In the genomic region with DNA sequence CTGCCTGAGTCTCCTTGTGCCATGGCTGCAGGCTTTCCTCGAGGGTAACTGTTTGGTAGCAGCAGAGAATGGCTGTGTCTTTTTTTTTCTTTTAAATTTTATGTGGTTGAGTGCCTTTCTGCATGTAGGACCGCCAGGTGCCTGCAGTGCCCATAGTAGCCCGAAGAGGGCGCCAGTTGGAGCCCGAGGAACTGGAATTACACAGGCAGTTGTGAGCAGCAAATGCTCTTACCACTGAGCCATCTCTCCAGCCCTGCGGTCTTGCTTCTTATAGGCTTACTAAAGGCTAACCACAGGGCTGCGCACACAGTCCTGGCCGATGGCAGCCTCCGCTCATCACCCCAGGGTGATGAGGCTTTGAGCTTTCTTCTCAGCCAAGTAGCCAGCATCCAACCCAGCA, we compare ENCODE assay signal across 15 mouse cellular contexts. TPM values are rescaled to one million over a fixed set of nuclear protein-coding genes. Genes with fewer than 3 reads are reported as not detected.
A peak's percentile ranks its signal among the peaks of the same experiment; 100 is the strongest.
DNase-seq lines count a peak whose midpoint lies in the region; ATAC-seq and TF ChIP-seq lines count a peak whose summit lies in the region.
"Had no signal": no experiment of that assay in that cellular context is flagged by ENCODE, and none has a peak within 500 bp of the region (broad histone marks: within the 10 kb centered on the region; RNA-seq: fewer than 3 reads in every experiment).

No protein-coding gene starts in this region.

- no peaks in the 10 kb centered on the region for H3K4me1 ChIP-seq in liver, embryonic 11.5 days (replicated peaks; ENCODE audit: control insufficient read depth, insufficient read depth, low read length)
- H3K4me1 ChIP-seq in small intestine, adult 2 months (ENCODE audit: control insufficient read depth, insufficient read depth, insufficient read length, low read length): no peaks in the 10 kb centered on the region

- H3K27me3 ChIP-seq in liver, embryonic 11.5 days (replicated peaks; ENCODE audit: control insufficient read depth, insufficient read depth, low read length): no peaks in the 10 kb centered on the region
- no peaks in the 10 kb centered on the region for H3K27me3 ChIP-seq in small intestine, adult 2 months (ENCODE audit: control insufficient read depth, insufficient read depth, low read length)
- H3K27me3 ChIP-seq: liver, embryonic 15.5 days had no signal

- WGBS in liver, embryonic 11.5 days: 72% methylated on average over 9 of the region's 9 CpGs
- WGBS in small intestine, adult 2 months: 69% methylated on average over 9 of the region's 9 CpGs

- no peak overlapping the region for H3K4me3 ChIP-seq in liver, embryonic 11.5 days (ENCODE audit: low read depth, low read length)
- no peak overlapping the region for H3K4me3 ChIP-seq in small intestine, adult 2 months (ENCODE audit: low read depth, low read length)
- H3K4me3 ChIP-seq: liver, embryonic 15.5 days had no signal

- no peak for TF ChIP-seq POLR2A in small intestine, adult 2 months (IDR thresholded peaks at IDR 0.05; ENCODE audit: low read depth, low read length)

- ATAC-seq in liver, embryonic 11.5 days (replicated peaks; ENCODE audit: low FRiP score): no peak
- ATAC-seq in CD4-positive, CD25-positive, alpha-beta regulatory T cell, adult 4 months: peak; percentile 22

- H3K27ac ChIP-seq in liver, embryonic 11.5 days (ENCODE audit: low read depth, low read length): no peak overlapping the region
- no peak overlapping the region for H3K27ac ChIP-seq in small intestine, adult 2 months (ENCODE audit: insufficient read depth, low read depth, low read length)
- H3K27ac ChIP-seq: liver, embryonic 15.5 days had no signal

- no peak overlapping the region for H3K4me2 ChIP-seq in liver, embryonic 11.5 days
- H3K4me2 ChIP-seq: liver, embryonic 15.5 days had no signal

- no peak overlapping the region for H3K9ac ChIP-seq in liver, embryonic 11.5 days (ENCODE audit: low read depth, low read length)
- H3K9ac ChIP-seq: liver, embryonic 15.5 days had no signal

- no peaks in the 10 kb centered on the region for H3K9me3 ChIP-seq in liver, embryonic 11.5 days (ENCODE audit: control insufficient read depth, low read length)
- H3K9me3 ChIP-seq: liver, embryonic 15.5 days had no signal

- TF ChIP-seq CTCF in small intestine, adult 2 months (IDR thresholded peaks at IDR 0.05; ENCODE audit: extremely low read depth, insufficient read length, insufficient replicate concordance, low read depth, low read length): peak; percentile 20; the same call in 1 of the 2 replicates

- H3K36me3 ChIP-seq in liver, embryonic 11.5 days (ENCODE audit: control insufficient read depth, insufficient read depth, low read length): no peaks in the 10 kb centered on the region
- H3K36me3 ChIP-seq in small intestine, adult 2 months (ENCODE audit: control insufficient read depth, insufficient read depth, low read length): no peaks in the 10 kb centered on the region
- H3K36me3 ChIP-seq: liver, embryonic 15.5 days had no signal

- DNase-seq in liver: peak; percentile 44
- no peak for DNase-seq in liver, embryonic 11.5 days (ENCODE audit: low spot score)
- peak; percentile 49 for DNase-seq in T-cell, adult 2 months (ENCODE audit: low spot score)
- no peak for DNase-seq in adipocyte (ENCODE audit: low spot score)
- no peak for DNase-seq in cerebellum, adult 8-10 months
- no peak for DNase-seq in layer of hippocampus, postnatal 25 days (ENCODE audit: extremely low spot score in 1 of 2, low spot score in 1 of 2)
- DNase-seq: gastrocnemius, postnatal 25 days had no signal

RNA-seq across cellular contexts. Expression of gene Gm17657, which starts 18.2 kb away (rescaled TPM):
- polyA plus RNA-seq in liver, embryonic 11.5 days (2014; fragmentation: Nextera tagmentation; extraction: Ambion mirVana): 0.11 TPM in 1 of 2 replicates, not detected in the other
- polyA plus RNA-seq in CD4-positive, CD25-positive, alpha-beta regulatory T cell, adult 4 months (2017; shearing (Covaris generic)): not detected
- not detected in 2 replicates for polyA plus RNA-seq in small intestine, adult 2 months (2012; rRNA removed)
- total RNA-seq in layer of hippocampus, postnatal 25 days (2021): not detected
- total RNA-seq: common myeloid progenitor, adult 5-6 weeks; gastrocnemius, postnatal 25 days; left cerebral cortex, adult 18-20 months had no signal
- polyA plus RNA-seq: heart, postnatal 0 days; intestine, embryonic 14.5 days; liver, embryonic 15.5 days; midbrain, embryonic 14.5 days had no signal

RNA-seq across cellular contexts. Expression of gene Tbc1d22b, which starts 18.3 kb away (rescaled TPM):
- polyA plus RNA-seq in liver, embryonic 11.5 days (2014; fragmentation: Nextera tagmentation; extraction: Ambion mirVana): 11.5 and 11.8 TPM in 2 replicates
- 10 to 100 TPM in 1 of 2 experiments, 1 to 10 TPM in 1; 9.5 to 11.2 TPM for polyA plus RNA-seq in CD4-positive, CD25-positive, alpha-beta regulatory T cell, adult 4 months (2017; shearing (Covaris generic))
- polyA plus RNA-seq in small intestine, adult 2 months (2012; rRNA removed): 13.8 and 27.3 TPM in 2 replicates
- total RNA-seq in layer of hippocampus, postnatal 25 days (2021): 10 to 100 TPM; 43.4 to 45.7 TPM

RNA-seq across cellular contexts. Expression of gene Tmem217, which starts 20.9 kb away (rescaled TPM):
- 0.42 and 0.52 TPM in 2 replicates for polyA plus RNA-seq in liver, embryonic 11.5 days (2014; fragmentation: Nextera tagmentation; extraction: Ambion mirVana)
- under 1 TPM in 1 of 2 experiments, not detected in 1; 0.62 TPM for polyA plus RNA-seq in CD4-positive, CD25-positive, alpha-beta regulatory T cell, adult 4 months (2017; shearing (Covaris generic))
- polyA plus RNA-seq in small intestine, adult 2 months (2012; rRNA removed): 0.29 TPM in 1 of 2 replicates, not detected in the other
- under 1 TPM in 1 of 2 experiments, not detected in 1; 0.44 TPM for total RNA-seq in layer of hippocampus, postnatal 25 days (2021)
- total RNA-seq: gastrocnemius, postnatal 25 days; left cerebral cortex, adult 18-20 months had no signal

RNA-seq across cellular contexts. Expression of gene Pim1, which starts 40.7 kb away (rescaled TPM):
- 41.6 and 47.0 TPM in 2 replicates for polyA plus RNA-seq in liver, embryonic 11.5 days (2014; fragmentation: Nextera tagmentation; extraction: Ambion mirVana)
- 100 to 1,000 TPM; 484 to 510 TPM for polyA plus RNA-seq in CD4-positive, CD25-positive, alpha-beta regulatory T cell, adult 4 months (2017; shearing (Covaris generic))
- polyA plus RNA-seq in small intestine, adult 2 months (2012; rRNA removed): 38.9 and 160 TPM in 2 replicates
- total RNA-seq in layer of hippocampus, postnatal 25 days (2021): 1 to 10 TPM; 2.7 to 3.7 TPM

Comparison
In these comparisons a context has a peak if more than half of its experiments do, and no peak if none do; other contexts are left out.
1. DNase-seq: peak in liver (single experiment) and T-cell, adult 2 months (single experiment); none in liver, embryonic 11.5 days (single experiment), adipocyte (single experiment), cerebellum, adult 8-10 months (single experiment) and layer of hippocampus, postnatal 25 days (0 of 2).